Mouse (Mus musculus) midbrain, embryonic 16.5 days (tissue): ENCODE measurements around the gene Nbeal2. TPM values are rescaled to one million over a fixed set of nuclear protein-coding genes. Genes with fewer than 3 reads are reported as not detected.

Experiments used
- ATAC-seq: fragments of 200-750 bp; cut with Nextera tagmentation; 2 replicates; pipeline ENCODE4 v1.8.0; 2017; ENCODE audit warnings: moderate TSS enrichment
- H3K27ac ChIP-seq: fragments of 300-500 bp; sonication (generic); 2 replicates; pipeline ENCODE4 v1.5.1; 2014; ENCODE audit warnings: mild to moderate bottlenecking, low read length, mixed read lengths
- H3K27me3 ChIP-seq: fragments of 300-500 bp; sonication (generic); 2 replicates; pipeline ENCODE4 v1.6.1; 2014; ENCODE audit warnings: low read depth, low read length, mixed read lengths; ENCODE audit not compliant: control insufficient read depth, insufficient read depth
- H3K36me3 ChIP-seq: fragments of 300-500 bp; sonication (generic); 2 replicates; pipeline ENCODE4 v1.6.1; 2014; ENCODE audit warnings: mild to moderate bottlenecking, low read length, moderate library complexity, mixed read lengths; ENCODE audit not compliant: control insufficient read depth, insufficient read depth
- H3K4me1 ChIP-seq: fragments of 300-500 bp; sonication (generic); 2 replicates; pipeline ENCODE4 v1.6.1; 2014; ENCODE audit warnings: mild to moderate bottlenecking, low read length, mixed read lengths; ENCODE audit not compliant: control insufficient read depth, insufficient read depth
- H3K4me2 ChIP-seq: fragments of 300-500 bp; sonication (generic); 2 replicates; pipeline ENCODE4 v1.6.1; 2014; ENCODE audit warnings: mild to moderate bottlenecking, low read length, mixed read lengths
- H3K4me3 ChIP-seq: fragments of 300-500 bp; sonication (generic); 2 replicates; pipeline ENCODE4 v1.5.1; 2014; ENCODE audit warnings: low read depth, mild to moderate bottlenecking, low read length, moderate library complexity, mixed read lengths
- H3K9ac ChIP-seq: fragments of 300-500 bp; sonication (generic); 2 replicates; pipeline ENCODE4 v1.6.1; 2014; ENCODE audit warnings: low read depth, low read length, mixed read lengths
- H3K9me3 ChIP-seq: fragments of 300-500 bp; sonication (generic); replicated peaks from 2 replicates; pipeline ENCODE4 v1.6.1; 2014; ENCODE audit warnings: mild to moderate bottlenecking, low read length, mixed read lengths; ENCODE audit not compliant: control insufficient read depth, poor library complexity, severe bottlenecking
- WGBS: fragments of 180-500 bp; shearing (Covaris S2); extraction: QIAGEN DNeasy Blood & Tissue Kit; methylation state at CpG from one replicate; pipeline ENCODE4 v1.1.7; 2014; 5-methylcytosine and 5-hydroxymethylcytosine counted together
- polyA plus RNA-seq: library from polyadenylated mRNA; unstranded; fragments of >200 nt; fragmentation: Nextera tagmentation; extraction: Ambion mirVana; gene quantifications from 2 replicates; pipeline ENCODE4 v1.2.1, GENCODE M21; 2015

The Nbeal2 gene
- polyA plus RNA-seq, 1 experiment from 2014 or later, result 6.1 TPM

DNA sequence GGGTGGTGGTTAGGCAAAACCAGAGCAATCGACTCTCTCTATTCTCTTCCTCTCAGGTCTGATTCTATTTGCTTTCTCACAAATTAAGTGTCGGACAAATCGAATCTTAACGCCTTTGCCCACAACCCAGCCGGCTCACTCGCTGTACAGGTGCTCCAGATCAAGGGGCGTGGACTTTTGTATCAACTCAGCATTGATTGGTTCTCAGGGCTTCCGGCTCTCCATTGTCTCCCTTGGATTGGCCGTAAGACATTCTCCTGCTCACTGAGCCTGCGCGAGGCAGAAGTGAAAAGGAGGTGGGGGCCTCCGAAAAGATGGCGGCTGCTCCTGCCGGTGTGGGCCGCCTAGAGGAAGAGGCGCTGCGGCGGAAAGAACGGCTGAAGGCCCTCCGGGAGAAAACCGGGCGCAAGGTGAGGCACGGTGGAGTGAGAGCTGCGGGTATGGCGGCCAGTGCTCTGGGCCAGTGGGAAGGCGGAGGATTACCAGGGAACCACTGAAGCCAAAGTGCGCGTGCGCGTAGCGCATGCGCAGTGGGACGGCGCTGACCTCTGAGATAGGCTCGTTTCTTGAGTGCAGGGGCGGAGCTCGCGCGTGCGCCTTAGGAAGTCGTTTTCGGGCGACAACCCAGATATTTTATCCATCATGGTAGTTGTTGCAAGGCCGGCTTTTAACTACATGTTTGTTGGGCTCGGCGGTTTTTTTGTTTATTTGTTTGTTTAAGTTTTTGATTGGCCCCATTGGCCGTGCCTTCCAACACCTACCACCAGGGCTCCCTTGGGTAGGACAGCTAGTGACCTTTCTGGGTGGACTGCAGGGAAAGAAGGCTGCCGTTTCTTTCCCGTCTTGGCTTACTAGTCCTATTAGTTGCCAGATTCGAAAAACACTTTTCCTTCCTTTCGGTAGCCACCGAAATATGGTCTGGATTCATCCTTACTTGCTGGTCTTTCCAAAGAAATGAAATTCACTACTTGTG, 2.6 kb upstream of the Nbeal2 start, which contains the start of gene Ccdc12:
TSS of gene Ccdc12 (plus strand) at position 255 of the 973 bp plus-strand sequence.
- H3K4me1 ChIP-seq, result peaks cover 33% of the 10 kb centered on the region; the same call in 1 of the 2 replicates

DNA sequence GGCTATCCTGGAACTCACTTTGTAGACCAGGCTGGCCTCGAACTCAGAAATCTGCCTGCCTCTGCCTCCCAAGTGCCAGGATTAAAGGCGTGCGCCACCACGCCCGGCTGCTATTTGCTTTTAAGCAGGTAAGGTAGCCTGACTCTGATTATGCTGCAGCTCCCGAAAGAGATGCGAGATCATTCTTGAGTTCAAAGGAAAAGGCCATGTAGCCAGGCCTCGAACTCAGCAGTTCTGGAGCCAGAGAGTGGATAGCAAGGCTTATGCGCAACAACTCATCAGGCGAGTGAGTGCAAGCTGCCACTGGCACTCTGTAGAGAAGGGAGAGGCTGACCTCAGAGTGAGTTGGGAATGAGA, 1.7 kb upstream of the Nbeal2 start:
- Histone ChIP-seq H3K4me1 (peaks cover 36% of the 10 kb centered on the region; the same call in 1 of the 2 replicates), H3K9ac (peak overlapping the region; percentile 43), H3K4me2 (peak overlapping the region; percentile 72), H3K36me3 (no peaks in the 10 kb centered on the region), H3K4me3 (peak overlapping the region; percentile 65), H3K27ac (peak overlapping the region; percentile 94), H3K27me3 (peaks cover 2% of the 10 kb centered on the region; the same call in 1 of the 2 replicates), H3K9me3 (no peaks in the 10 kb centered on the region)
- WGBS, result 83% methylated on average over 10 of the region's 10 CpGs
- peak; percentile 1; the same call in 1 of the 2 replicates for ATAC-seq

More for the DNA sequence above, 2.6 kb upstream of the Nbeal2 start, which contains the start of gene Ccdc12:
- H3K9me3 ChIP-seq, result no peaks in the 10 kb centered on the region
- peak within 1 kb of the TSS; percentile 65 for H3K4me3 ChIP-seq
- peak; percentile 98 for ATAC-seq
- no peaks in the 10 kb centered on the region for H3K36me3 ChIP-seq
- WGBS, result under 1% methylated on average over 52 of the region's 52 CpGs
- H3K4me2 ChIP-seq, result peak within 1 kb of the TSS; percentile 72
- H3K9ac ChIP-seq, result peak within 1 kb of the TSS; percentile 76
- H3K27ac ChIP-seq, result peak within 1 kb of the TSS; percentile 94
- H3K27me3 ChIP-seq, result peaks cover 2% of the 10 kb centered on the region; the same call in 1 of the 2 replicates

DNA sequence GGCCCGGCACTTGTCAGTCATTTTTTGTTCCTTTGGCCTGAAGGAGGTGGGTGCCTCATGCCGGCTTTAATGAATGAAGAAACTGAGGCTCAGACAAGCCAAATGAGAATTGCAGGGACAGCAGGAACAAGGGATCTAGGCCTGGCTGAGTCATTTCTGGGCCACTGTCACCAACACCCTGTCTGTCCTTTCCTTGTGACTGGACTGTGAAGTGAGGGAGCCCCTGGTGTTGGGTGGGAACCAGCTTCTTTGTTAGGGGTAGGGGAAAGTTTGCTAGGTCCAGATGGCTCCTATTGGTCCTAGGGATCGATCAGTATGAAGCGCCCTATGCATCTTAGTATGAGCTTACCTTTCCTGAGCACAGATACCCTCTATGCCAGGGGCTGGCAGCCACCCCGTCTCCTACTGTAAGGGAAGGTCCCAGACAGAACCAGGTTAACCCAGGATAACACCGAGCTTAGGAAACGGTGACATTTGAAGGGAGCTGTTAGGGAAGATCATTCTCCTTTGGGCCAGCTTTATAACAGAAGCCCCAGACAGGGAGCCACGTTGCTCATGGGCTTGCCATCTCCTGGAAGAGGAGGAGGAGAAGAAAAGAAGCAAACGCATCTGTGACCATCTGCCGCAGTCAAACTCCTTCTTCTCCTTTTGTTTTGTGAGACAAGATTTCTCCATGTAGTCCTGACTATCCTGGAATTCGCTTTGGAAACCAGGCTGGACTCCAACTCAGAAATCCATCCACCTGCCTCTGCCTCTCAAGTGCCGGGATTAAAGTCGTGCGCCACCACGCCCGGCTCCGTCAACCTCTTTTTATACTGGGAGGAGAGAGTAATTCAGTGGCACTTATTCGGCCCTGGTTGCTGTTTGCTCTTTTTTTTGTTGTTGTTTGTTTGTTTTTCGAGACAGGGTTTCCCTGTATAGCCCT, 1.0 kb upstream of the Nbeal2 start:
- H3K9ac ChIP-seq, result peak overlapping the region; percentile 80
- H3K27me3 ChIP-seq, result peaks cover 2% of the 10 kb centered on the region; the same call in 1 of the 2 replicates
- no peak overlapping the region; the same call in 1 of the 2 replicates for H3K4me3 ChIP-seq
- H3K36me3 ChIP-seq, result no peaks in the 10 kb centered on the region
- H3K27ac ChIP-seq, result peak overlapping the region; percentile 39; the same call in 1 of the 2 replicates
- H3K4me1 ChIP-seq, result peaks cover 42% of the 10 kb centered on the region; the same call in 1 of the 2 replicates
- no peaks in the 10 kb centered on the region for H3K9me3 ChIP-seq
- WGBS, result 81% methylated on average over 19 of the region's 19 CpGs
- no peak for ATAC-seq
- H3K4me2 ChIP-seq, result peak overlapping the region; percentile 94

DNA sequence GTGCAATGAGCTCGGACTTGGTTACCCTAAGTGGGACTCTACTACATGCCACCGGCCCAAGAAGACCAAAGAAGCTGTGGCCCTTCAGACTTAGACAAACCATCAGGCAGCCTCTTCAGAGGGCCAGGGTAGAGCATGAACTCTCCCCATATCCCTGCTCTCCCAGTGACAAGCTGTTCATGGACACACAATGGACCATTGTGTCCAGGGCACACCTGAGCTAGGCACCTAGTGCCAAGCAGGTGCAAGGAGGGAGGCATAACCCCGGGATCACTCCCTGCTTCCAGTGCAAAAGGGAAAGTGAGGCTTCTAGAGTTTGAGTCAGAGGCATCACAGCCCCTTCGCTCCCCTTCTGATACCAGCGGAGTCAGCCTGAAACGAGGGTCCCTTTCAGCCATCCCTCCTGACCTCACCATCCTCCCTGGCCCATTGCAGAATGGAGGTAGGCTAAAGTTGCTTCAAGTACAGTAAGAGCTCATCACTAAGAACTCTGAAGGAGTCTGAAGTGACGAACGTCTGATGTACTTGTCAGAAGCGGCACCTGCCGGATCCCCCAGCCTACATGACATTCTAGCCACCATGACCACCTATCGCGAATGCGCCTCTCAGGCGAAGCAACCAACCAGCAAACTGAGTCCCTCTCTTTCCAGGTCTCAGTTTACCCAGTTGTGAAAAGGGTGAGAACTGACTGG, 852 bp downstream of the Nbeal2 start:
- Histone ChIP-seq H3K9ac (peak overlapping the region; percentile 80), H3K27ac (no peak overlapping the region), H3K4me1 (peaks cover 52% of the 10 kb centered on the region), H3K4me3 (peak overlapping the region; percentile 75), H3K9me3 (no peaks in the 10 kb centered on the region), H3K4me2 (peak overlapping the region; percentile 94), H3K27me3 (peaks cover 2% of the 10 kb centered on the region; the same call in 1 of the 2 replicates), H3K36me3 (no peaks in the 10 kb centered on the region)
- ATAC-seq, result no peak
- 20% methylated on average over 14 of the region's 14 CpGs for WGBS

DNA sequence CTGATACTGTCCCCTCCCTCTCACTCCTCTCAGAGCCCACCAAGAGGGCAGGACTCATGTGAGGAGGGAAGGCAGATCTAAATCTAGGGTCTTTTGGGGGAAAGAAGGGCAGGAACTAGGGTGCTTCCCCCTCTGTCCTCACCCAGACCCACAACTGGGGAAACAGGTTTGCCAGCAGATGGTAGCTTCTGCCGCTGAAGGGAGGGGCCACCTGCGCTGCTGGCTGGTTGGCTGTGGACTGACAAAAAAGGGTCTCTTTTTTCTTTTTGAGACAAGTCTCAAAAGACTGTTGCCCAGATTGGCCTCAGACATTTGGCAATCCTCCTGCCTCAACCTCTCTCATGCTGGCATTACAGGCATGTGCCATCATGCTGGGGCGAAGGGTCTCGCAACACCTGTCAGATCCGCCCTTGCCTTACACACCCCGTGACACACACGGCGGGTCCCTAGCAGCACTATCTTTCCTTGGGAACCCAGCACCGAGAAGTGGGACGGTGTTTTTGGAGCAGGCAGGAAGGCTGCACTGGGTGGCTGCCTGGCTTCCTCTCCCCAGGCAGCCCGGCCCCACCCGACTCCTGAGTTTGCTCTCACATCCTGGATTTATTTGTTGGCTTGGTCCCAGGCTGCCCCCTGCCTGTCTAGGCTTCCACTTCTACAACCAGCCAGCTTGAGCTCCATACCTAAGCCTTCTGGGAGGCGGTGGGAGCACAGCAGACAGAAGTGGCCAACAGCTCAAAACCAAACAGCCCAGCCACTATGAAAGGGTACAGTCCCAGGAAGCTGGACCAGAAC, 1.8 kb downstream of the Nbeal2 start:
- Histone ChIP-seq H3K36me3 (no peaks in the 10 kb centered on the region), H3K27ac (no peak overlapping the region), H3K27me3 (peaks cover 2% of the 10 kb centered on the region; the same call in 1 of the 2 replicates), H3K9ac (peak overlapping the region; percentile 2; the same call in 1 of the 2 replicates), H3K4me2 (peak overlapping the region; percentile 94), H3K4me3 (no peak overlapping the region), H3K4me1 (peaks cover 44% of the 10 kb centered on the region), H3K9me3 (no peaks in the 10 kb centered on the region)
- 42% methylated on average over 13 of the region's 13 CpGs for WGBS
- ATAC-seq, result no peak

DNA sequence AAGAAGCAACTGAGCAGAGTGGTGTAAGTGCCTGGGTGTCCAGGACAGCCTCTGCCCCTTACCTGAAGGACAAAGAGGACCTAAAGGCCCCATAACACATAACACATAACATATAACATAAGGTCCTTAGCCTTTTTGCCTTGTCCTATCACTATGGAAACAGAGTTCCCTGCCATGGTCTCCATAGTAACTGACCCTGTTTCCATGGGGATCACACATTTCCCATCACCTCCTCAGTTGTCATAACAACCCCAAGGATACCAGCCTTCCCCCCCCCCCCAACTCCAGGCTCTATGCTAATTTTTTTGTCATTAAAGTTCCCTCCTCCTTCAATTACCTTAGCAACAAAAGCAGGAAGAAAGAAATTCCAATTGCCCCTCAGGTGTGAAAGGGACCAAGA, 4.2 kb downstream of the Nbeal2 start:
- Histone ChIP-seq H3K9ac (no peak overlapping the region), H3K27ac (peak overlapping the region; percentile 75), H3K27me3 (peaks cover 2% of the 10 kb centered on the region; the same call in 1 of the 2 replicates), H3K9me3 (no peaks in the 10 kb centered on the region), H3K36me3 (no peaks in the 10 kb centered on the region), H3K4me1 (peaks cover 35% of the 10 kb centered on the region), H3K4me3 (no peak overlapping the region), H3K4me2 (no peak overlapping the region)
- ATAC-seq, result peak; percentile 59

DNA sequence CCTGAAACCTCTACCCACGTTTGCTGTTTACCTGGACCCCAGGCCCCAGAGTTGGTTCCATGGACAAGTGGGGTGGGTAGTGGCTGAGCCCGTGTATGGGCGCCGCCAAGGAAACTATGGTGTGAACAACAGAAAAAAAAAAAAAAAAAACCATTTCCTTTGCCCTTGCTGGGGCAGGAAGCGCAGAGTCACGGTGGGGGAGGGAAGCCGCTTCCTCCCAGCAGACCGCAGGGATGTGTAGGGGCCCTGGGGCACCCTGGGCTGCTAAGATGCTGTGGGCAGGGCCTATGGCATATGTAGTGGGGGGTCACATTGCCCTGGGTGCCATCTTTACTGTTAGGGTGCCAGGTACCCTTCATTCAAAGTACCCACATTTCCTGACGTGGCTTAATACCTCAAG, 8.7 kb downstream of the Nbeal2 start:
- no peak overlapping the region for H3K9ac ChIP-seq
- no peak for ATAC-seq

More for the DNA sequence above, 8.7 kb downstream of the Nbeal2 start:
- Histone ChIP-seq H3K27ac (no peak overlapping the region), H3K4me2 (no peak overlapping the region), H3K9me3 (no peaks in the 10 kb centered on the region), H3K27me3 (no peaks in the 10 kb centered on the region), H3K36me3 (no peaks in the 10 kb centered on the region), H3K4me1 (peaks cover 12% of the 10 kb centered on the region), H3K4me3 (no peak overlapping the region)
- 88% methylated on average over 9 of the region's 9 CpGs for WGBS
